Mouse (Mus musculus): ENCODE data around the gene S100a8. TPM values are rescaled to one million over a fixed set of nuclear protein-coding genes. Genes with fewer than 3 reads are reported as not detected.

The S100a8 gene
- polyA plus RNA-seq, 1 experiment from 2014 or later = not detected

GRCm38 (mm10) chr3:90644220-90644619 lies 24.6 kb upstream of the S100a8 start:
- H3K9me3 ChIP-seq (replicated peaks) = no peaks in the 10 kb centered on the region
- H3K4me1 ChIP-seq = no peaks in the 10 kb centered on the region
- H3K4me3 ChIP-seq = no peak overlapping the region
- no peaks in the 10 kb centered on the region for H3K27me3 ChIP-seq (ENCODE audit: low read depth, poor library complexity, severe bottlenecking)
- WGBS = 57% methylated on average over 3 of the region's 3 CpGs
- peak; percentile 23 for DNase-seq (ENCODE audit: low spot score)
- no peaks in the 10 kb centered on the region for H3K36me3 ChIP-seq
- H3K27ac ChIP-seq (replicated peaks) = no peak overlapping the region

- Histone ChIP-seq H3K27me3 (ENCODE audit: low read depth, poor library complexity, severe bottlenecking) (no peaks in the 10 kb centered on the region), H3K9me3 (replicated peaks) (no peaks in the 10 kb centered on the region), H3K4me3 (no peak overlapping the region), H3K36me3 (no peaks in the 10 kb centered on the region), H3K27ac (replicated peaks) (no peak overlapping the region), H3K4me1 (no peaks in the 10 kb centered on the region)
- DNase-seq (ENCODE audit: low spot score) = no peak
- WGBS = 85% methylated on average over 1 of the region's 1 CpGs
Measured at GRCm38 (mm10) chr3:90647291-90647690, 21.5 kb upstream of the S100a8 start.

- Histone ChIP-seq H3K4me1 (no peaks in the 10 kb centered on the region), H3K27me3 (ENCODE audit: low read depth, poor library complexity, severe bottlenecking) (no peaks in the 10 kb centered on the region), H3K36me3 (no peaks in the 10 kb centered on the region), H3K4me3 (no peak overlapping the region), H3K27ac (replicated peaks) (no peak overlapping the region), H3K9me3 (replicated peaks) (no peaks in the 10 kb centered on the region)
- no peak for DNase-seq (ENCODE audit: low spot score)
Measured at GRCm38 (mm10) chr3:90648981-90649380, 19.8 kb upstream of the S100a8 start.

DNA sequence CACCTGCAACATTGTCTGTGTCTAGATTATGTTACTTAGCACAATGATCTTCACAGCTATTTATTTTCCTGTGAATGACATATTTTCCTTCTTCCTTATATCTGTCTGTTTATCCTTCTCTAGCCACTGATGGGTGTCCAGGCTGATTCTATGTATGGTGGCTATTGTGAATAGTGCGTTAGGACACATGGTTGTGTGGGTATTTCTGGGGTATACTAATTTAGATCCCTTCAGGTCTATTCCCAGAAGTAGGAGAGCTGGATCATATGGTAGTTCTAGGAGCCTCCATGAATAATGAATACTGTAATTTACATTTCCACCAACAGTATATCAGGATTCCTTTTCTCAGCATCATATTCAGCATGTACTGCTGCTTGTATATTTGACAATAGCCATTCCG lies 18.9 kb upstream of the S100a8 start:
- H3K27me3 ChIP-seq (ENCODE audit: low read depth, poor library complexity, severe bottlenecking) = no peaks in the 10 kb centered on the region
- H3K9me3 ChIP-seq (replicated peaks) = no peaks in the 10 kb centered on the region
- no peaks in the 10 kb centered on the region for H3K36me3 ChIP-seq
- H3K27ac ChIP-seq (replicated peaks) = no peak overlapping the region
- H3K4me3 ChIP-seq = no peak overlapping the region
- no peaks in the 10 kb centered on the region for H3K4me1 ChIP-seq
- DNase-seq (ENCODE audit: low spot score) = no peak
- 85% methylated on average over 2 of the region's 2 CpGs for WGBS

GRCm38 (mm10) chr3:90652878-90653508 lies 15.8 kb upstream of the S100a8 start:
- Histone ChIP-seq H3K9me3 (replicated peaks) (no peaks in the 10 kb centered on the region), H3K4me1 (no peaks in the 10 kb centered on the region), H3K27ac (replicated peaks) (no peak overlapping the region), H3K36me3 (no peaks in the 10 kb centered on the region), H3K4me3 (no peak overlapping the region), H3K27me3 (ENCODE audit: low read depth, poor library complexity, severe bottlenecking) (no peaks in the 10 kb centered on the region)
- 32% methylated on average over 5 of the region's 5 CpGs for WGBS
- peak; percentile 67 for DNase-seq (ENCODE audit: low spot score)

GRCm38 (mm10) chr3:90653717-90654116 lies 15.1 kb upstream of the S100a8 start, which contains the start of gene S100a7a:
S100a7a (plus strand) TSS chr3:90654017.
- Histone ChIP-seq H3K36me3 (no peaks in the 10 kb centered on the region), H3K4me1 (no peaks in the 10 kb centered on the region), H3K9me3 (replicated peaks) (no peaks in the 10 kb centered on the region), H3K27me3 (ENCODE audit: low read depth, poor library complexity, severe bottlenecking) (no peaks in the 10 kb centered on the region), H3K4me3 (no peak within 1 kb of the TSS), H3K27ac (replicated peaks) (no peak within 1 kb of the TSS)
- DNase-seq (ENCODE audit: low spot score) = no peak

- H3K4me1 ChIP-seq = no peaks in the 10 kb centered on the region
- DNase-seq (ENCODE audit: low spot score) = no peak
- 73% methylated on average over 4 of the region's 4 CpGs for WGBS
Measured at GRCm38 (mm10) chr3:90657405-90657804, 11.4 kb upstream of the S100a8 start.

GRCm38 (mm10) chr3:90659364-90660044 lies 9.3 kb upstream of the S100a8 start:
- Histone ChIP-seq H3K4me1 (no peaks in the 10 kb centered on the region), H3K36me3 (no peaks in the 10 kb centered on the region), H3K27me3 (ENCODE audit: low read depth, poor library complexity, severe bottlenecking) (no peaks in the 10 kb centered on the region), H3K4me3 (no peak overlapping the region), H3K9me3 (replicated peaks) (no peaks in the 10 kb centered on the region), H3K27ac (replicated peaks) (no peak overlapping the region)
- DNase-seq (ENCODE audit: low spot score) = no peak

More at GRCm38 (mm10) chr3:90657405-90657804, 11.4 kb upstream of the S100a8 start:
- H3K9me3 ChIP-seq (replicated peaks) = no peaks in the 10 kb centered on the region
- no peak overlapping the region for H3K27ac ChIP-seq (replicated peaks)
- H3K4me3 ChIP-seq = no peak overlapping the region
- no peaks in the 10 kb centered on the region for H3K27me3 ChIP-seq (ENCODE audit: low read depth, poor library complexity, severe bottlenecking)
- H3K36me3 ChIP-seq = no peaks in the 10 kb centered on the region

DNA sequence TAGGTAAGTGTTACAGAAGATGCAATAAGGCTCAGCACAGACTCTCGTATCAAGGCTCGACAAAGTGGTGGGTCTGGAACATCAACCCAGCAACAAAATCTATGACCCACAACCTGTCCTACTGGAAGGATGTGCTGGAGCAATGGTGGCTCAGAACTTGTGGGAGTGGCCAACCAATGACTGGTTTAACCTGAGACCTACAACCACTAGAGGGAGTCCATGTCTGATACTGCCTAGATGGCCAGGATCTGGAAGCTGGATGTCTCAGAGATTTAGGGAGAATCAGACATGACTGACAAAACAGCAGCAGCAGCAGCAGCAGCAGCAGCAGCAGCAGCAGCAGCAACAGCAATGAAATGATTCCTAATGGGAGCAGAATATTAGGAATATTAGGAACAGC lies 4.6 kb upstream of the S100a8 start:
- 87% methylated on average over 2 of the region's 2 CpGs for WGBS
- Histone ChIP-seq H3K9me3 (replicated peaks) (no peaks in the 10 kb centered on the region), H3K36me3 (no peaks in the 10 kb centered on the region), H3K4me3 (no peak overlapping the region), H3K27ac (replicated peaks) (no peak overlapping the region), H3K27me3 (ENCODE audit: low read depth, poor library complexity, severe bottlenecking) (no peaks in the 10 kb centered on the region), H3K4me1 (no peaks in the 10 kb centered on the region)
- DNase-seq (ENCODE audit: low spot score) = no peak

DNA sequence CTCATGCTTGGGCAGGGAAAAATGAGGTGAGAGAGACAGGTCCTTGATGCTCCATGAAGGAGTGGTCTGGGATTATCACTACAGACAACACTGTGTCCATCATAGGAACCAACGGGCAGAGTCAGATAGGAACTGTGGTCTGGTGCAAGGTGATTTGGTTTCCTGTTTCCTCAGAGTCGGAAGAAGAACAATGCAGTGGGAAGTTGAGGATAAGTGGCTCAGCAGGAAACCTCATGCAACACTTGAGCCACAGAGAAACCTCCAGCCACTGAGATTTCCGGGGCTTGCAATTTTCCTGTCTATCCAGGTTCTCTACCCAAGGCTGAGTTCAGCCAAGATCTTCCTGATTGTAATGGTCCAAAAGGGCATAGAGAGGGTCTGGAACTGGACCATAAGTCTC lies 9.9 kb downstream of the S100a8 start:
- no peak overlapping the region for H3K27ac ChIP-seq (replicated peaks)
- WGBS = 57% methylated on average over 3 of the region's 3 CpGs
- no peaks in the 10 kb centered on the region for H3K4me1 ChIP-seq
- H3K9me3 ChIP-seq (replicated peaks) = no peaks in the 10 kb centered on the region
- no peaks in the 10 kb centered on the region for H3K36me3 ChIP-seq
- H3K4me3 ChIP-seq = no peak overlapping the region
- H3K27me3 ChIP-seq (ENCODE audit: low read depth, poor library complexity, severe bottlenecking) = no peaks in the 10 kb centered on the region
- no peak for DNase-seq (ENCODE audit: low spot score)

DNA sequence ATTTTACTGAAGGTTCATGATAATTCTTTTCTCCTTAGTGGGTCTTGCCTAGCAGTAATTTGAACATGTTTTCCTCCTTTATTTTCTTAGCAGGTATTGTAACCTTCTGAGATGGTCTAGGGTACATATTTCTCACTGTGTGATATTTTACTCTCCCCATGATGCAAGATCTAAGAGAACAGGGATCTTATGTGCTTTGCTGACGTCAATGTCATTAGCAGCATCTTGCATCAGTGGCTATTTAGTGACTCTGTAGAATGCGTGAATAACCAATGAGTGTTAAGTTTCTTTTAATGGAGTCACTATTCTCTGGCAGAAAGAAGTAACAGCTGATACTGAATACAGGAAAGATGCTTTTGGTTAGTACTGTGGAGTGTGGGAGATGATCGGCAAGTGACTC lies 15.2 kb downstream of the S100a8 start:
- Histone ChIP-seq H3K27me3 (ENCODE audit: low read depth, poor library complexity, severe bottlenecking) (no peaks in the 10 kb centered on the region), H3K4me1 (no peaks in the 10 kb centered on the region), H3K9me3 (replicated peaks) (no peaks in the 10 kb centered on the region), H3K27ac (replicated peaks) (no peak overlapping the region), H3K36me3 (no peaks in the 10 kb centered on the region), H3K4me3 (no peak overlapping the region)
- 92% methylated on average over 3 of the region's 3 CpGs for WGBS
- DNase-seq (ENCODE audit: low spot score) = no peak

DNA sequence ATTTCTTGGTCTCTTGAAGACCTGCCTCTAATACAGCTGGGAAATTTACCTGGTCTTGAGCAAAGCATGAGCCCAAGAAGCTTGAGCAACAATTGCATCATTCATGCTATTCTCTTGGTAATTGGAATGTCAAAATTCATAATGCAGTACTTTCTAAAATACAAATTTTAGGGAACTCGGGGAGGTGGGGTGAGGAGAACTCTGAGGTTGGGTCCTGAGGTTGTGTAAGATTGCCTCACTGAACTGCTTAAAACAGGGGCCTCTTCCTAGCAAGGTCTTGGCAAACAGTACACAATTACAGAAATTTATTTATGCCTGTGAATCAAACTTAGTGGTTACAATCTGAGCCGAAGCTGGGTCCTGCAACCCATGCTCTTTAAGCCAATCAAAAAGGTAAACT lies 18.1 kb downstream of the S100a8 start:
- Histone ChIP-seq H3K27me3 (ENCODE audit: low read depth, poor library complexity, severe bottlenecking) (no peaks in the 10 kb centered on the region), H3K4me3 (no peak overlapping the region), H3K4me1 (no peaks in the 10 kb centered on the region), H3K36me3 (no peaks in the 10 kb centered on the region), H3K9me3 (replicated peaks) (no peaks in the 10 kb centered on the region), H3K27ac (replicated peaks) (no peak overlapping the region)
- DNase-seq (ENCODE audit: low spot score) = no peak
- WGBS = 86% methylated on average over 2 of the region's 2 CpGs

- Histone ChIP-seq H3K4me3 (no peak overlapping the region), H3K27ac (replicated peaks) (no peak overlapping the region), H3K27me3 (ENCODE audit: low read depth, poor library complexity, severe bottlenecking) (no peaks in the 10 kb centered on the region), H3K4me1 (no peaks in the 10 kb centered on the region), H3K36me3 (no peaks in the 10 kb centered on the region), H3K9me3 (replicated peaks) (no peaks in the 10 kb centered on the region)
- no peak for DNase-seq (ENCODE audit: low spot score)
- WGBS = 85% methylated on average over 2 of the region's 2 CpGs
Measured at GRCm38 (mm10) chr3:90693496-90693895, 24.7 kb downstream of the S100a8 start.

Measured in midbrain, embryonic 10.5 days (tissue).